Mouse (Mus musculus) c-Kit-positive CD71-negative TER-119-negative erythroid progenitor cells, embryonic 14.5 days (primary cell): ENCODE data around the gene 1700023F06Rik.

Experiments
- DNase-seq: peaks from one replicate; pipeline ENCODE4 v3.0.0-alpha.2; 2013; ENCODE audit warnings: low read depth

The 1700023F06Rik gene

DNA sequence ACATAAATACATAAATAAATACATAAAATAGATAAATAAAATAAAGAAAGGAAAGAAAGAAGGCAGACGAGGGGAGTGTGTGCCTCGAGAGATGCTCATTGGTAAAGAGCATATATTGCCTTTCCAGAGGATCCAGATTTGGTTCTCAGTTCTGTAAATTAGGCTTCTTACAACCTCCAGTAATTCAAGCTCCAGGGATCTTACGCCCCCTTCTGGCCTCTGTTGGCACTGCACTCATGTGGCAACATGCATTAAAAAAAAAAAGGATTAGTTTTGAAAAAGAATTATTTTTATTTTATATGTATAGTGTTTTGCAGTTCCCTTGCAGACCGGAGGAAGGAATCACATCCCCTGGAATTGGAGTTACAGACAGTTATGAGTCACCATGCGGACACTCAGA is 46.2 kb downstream of the 1700023F06Rik start:
- DNase-seq = no peak

DNA sequence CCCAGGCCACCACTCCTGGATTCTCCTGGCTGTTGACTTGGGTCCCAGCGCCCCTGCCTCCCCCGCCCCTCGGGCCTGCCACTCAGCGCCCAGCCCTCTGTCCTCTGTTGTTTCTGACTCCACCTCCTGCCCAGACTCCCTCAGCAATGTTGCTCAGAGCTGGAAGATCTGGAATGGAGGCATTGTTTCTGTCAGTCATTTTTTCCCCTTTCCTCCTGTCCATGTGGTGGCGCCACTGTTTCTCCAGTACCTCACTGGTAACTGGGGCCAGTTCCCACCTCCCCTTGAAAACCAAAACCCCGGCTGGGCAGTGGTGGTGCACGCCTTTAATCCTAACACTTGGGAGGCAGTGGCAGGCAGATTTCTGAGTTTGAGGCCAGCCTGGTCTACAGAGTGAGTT is 46.9 kb downstream of the 1700023F06Rik start:
- DNase-seq = no peak

DNA sequence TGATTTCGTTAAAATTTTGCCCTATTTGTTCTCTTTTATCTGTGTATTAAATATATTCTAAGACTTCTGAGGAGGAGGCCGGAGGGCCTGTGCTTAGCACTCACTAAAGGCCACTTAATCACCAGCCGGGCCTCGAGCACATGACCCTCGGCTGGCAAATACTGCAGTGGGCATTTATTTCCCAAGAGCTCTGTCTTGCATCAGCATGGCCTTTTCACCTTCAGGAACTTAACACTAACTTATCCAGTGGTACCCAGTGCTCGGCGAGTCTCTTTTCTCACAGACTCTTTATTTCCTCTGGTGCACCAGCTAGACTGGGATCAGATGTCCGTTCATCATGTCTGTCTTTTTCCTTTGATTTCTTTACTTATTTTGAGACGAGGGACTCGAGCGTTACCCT is 47.6 kb downstream of the 1700023F06Rik start:
- no peak for DNase-seq

DNA sequence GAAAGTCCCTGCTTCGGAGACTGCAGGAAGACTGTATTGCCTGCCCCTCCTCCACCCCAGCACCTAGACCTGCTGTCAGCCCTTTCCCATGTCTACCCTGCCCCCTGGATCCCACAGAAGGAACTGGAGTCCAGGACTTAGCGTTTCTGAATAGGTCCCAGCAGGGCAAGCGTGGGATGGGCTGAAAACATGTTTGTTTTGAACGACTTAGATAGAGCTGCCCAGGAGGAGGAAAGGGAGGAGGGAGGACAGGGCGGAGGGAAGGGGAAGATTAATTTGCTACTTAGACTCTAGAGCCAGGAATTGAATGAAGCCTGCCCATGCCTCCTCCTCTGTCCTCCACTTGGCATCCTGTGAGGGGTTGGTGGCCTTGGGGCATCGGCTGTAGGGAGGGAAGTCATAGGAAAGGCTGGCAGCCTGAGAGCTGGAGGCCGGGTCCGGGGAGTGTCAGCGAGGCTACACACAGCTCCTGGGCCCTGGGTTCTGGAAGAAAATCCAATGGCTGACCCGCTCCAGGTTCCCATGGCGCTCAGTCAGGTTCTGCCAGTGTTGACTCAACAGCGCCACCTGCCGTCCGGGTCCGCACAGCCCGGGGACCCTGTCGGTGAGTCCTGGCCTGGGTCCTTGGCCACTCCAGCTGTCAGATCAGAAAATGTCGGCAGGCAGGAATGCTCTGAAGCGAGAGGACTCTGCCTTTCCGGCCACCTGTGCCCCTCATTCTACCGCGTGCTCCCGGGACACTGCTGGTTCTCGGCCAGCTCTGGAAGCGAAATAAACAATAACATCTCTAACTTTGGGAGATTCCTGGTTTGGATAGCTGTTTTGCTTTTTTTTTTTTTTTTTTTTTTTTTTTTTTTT is 49.5 kb downstream of the 1700023F06Rik start:
- peak; percentile 88 for DNase-seq

DNA sequence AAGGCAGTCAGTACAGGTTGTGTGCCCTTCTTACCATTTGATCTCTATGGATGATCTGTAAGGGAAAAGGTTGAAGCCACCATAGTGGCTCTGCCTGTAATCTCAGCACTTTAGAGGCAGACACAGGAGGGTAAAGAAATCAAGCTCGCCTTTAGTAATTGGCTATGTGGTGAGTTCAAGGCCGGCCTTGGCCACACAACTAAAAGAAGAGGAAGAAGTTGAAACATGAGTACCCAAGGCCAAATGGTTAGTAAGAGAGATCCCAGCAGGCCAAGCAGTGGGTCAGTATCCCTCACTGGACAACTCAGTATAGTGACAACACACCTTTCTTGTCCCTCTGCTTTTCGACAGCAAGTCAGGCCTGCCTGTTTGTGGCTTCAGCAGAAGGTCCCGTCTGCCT is 58.6 kb downstream of the 1700023F06Rik start:
- DNase-seq = no peak
